Mouse (Mus musculus) hindbrain, embryonic 16.5 days (tissue): ENCODE results near the gene Lamb1. TPM values are rescaled to one million over a fixed set of nuclear protein-coding genes. Genes with fewer than 3 reads are reported as not detected.

ENCODE experiments used
- ATAC-seq: fragments of 200-750 bp; cut with Nextera tagmentation; 2 replicates; pipeline ENCODE4 v1.8.0; 2017; ENCODE audit warnings: moderate TSS enrichment, moderate library complexity
- H3K27ac ChIP-seq: fragments of 300-500 bp; sonication (generic); 2 replicates; pipeline ENCODE4 v1.5.1; 2014; ENCODE audit warnings: low read depth, mild to moderate bottlenecking, control low read depth, low read length, moderate library complexity
- H3K27me3 ChIP-seq: fragments of 300-500 bp; sonication (generic); replicated peaks from 2 replicates; pipeline ENCODE4 v1.6.1; 2014; ENCODE audit warnings: low read length; ENCODE audit not compliant: control insufficient read depth, insufficient read depth
- H3K36me3 ChIP-seq: fragments of 300-500 bp; sonication (generic); 2 replicates; pipeline ENCODE4 v1.6.1; 2014; ENCODE audit warnings: mild to moderate bottlenecking, low read length, moderate library complexity, mixed read lengths; ENCODE audit not compliant: control insufficient read depth, insufficient read depth
- H3K4me1 ChIP-seq: fragments of 300-500 bp; sonication (generic); 2 replicates; pipeline ENCODE4 v1.6.1; 2014; ENCODE audit warnings: low read depth, low read length; ENCODE audit not compliant: control insufficient read depth, insufficient read depth
- H3K4me2 ChIP-seq: fragments of 300-500 bp; sonication (generic); 2 replicates; pipeline ENCODE4 v1.6.1; 2014; ENCODE audit warnings: mild to moderate bottlenecking, low read length, control low read depth, moderate library complexity
- H3K4me3 ChIP-seq: fragments of 300-500 bp; sonication (generic); 2 replicates; pipeline ENCODE4 v1.5.1; 2014; ENCODE audit warnings: mild to moderate bottlenecking, low read length, control low read depth, moderate library complexity
- H3K9ac ChIP-seq: fragments of 300-500 bp; sonication (generic); 2 replicates; pipeline ENCODE4 v1.6.1; 2014; ENCODE audit warnings: low read depth, mild to moderate bottlenecking, control low read depth, low read length, moderate library complexity
- H3K9me3 ChIP-seq: fragments of 300-500 bp; sonication (generic); 2 replicates; pipeline ENCODE4 v1.6.1; 2014; ENCODE audit warnings: mild to moderate bottlenecking, low read length, moderate library complexity; ENCODE audit not compliant: control insufficient read depth
- WGBS: fragments of 180-500 bp; shearing (Covaris S2); extraction: QIAGEN DNeasy Blood & Tissue Kit; methylation state at CpG from one replicate; pipeline ENCODE4 v1.1.7; 2014; 5-methylcytosine and 5-hydroxymethylcytosine counted together
- polyA plus RNA-seq: library from polyadenylated mRNA; unstranded; fragments of >200 nt; fragmentation: Nextera tagmentation; extraction: Ambion mirVana; gene quantifications from 2 replicates; pipeline ENCODE4 v1.2.1, GENCODE M21; 2015

Lamb1 gene
- polyA plus RNA-seq, 1 experiment from 2014 or later, result 16.9 TPM

- under 1% methylated on average over 49 of the region's 50 CpGs for WGBS
- Histone ChIP-seq H3K27me3 (peaks cover 21% of the 10 kb centered on the region), H3K27ac (peak overlapping the region; percentile 58), H3K4me3 (peak overlapping the region; percentile 59), H3K4me2 (peak overlapping the region; percentile 97), H3K36me3 (no peaks in the 10 kb centered on the region), H3K9me3 (no peaks in the 10 kb centered on the region), H3K9ac (peak overlapping the region; percentile 66), H3K4me1 (peaks cover 8% of the 10 kb centered on the region)
- ATAC-seq, result peak; percentile 78
Measured at GRCm38 (mm10) chr12:31265722-31266431, 843 bp downstream of the Lamb1 start.

- Histone ChIP-seq H3K4me3 (peak overlapping the region; percentile 59), H3K27me3 (peaks cover 21% of the 10 kb centered on the region), H3K36me3 (no peaks in the 10 kb centered on the region), H3K27ac (no peak overlapping the region), H3K9me3 (no peaks in the 10 kb centered on the region), H3K4me1 (peaks cover 8% of the 10 kb centered on the region), H3K4me2 (peak overlapping the region; percentile 97), H3K9ac (peak overlapping the region; percentile 66; the same call in 1 of the 2 replicates)
- ATAC-seq, result no peak
- WGBS, result 8% methylated on average over 15 of the region's 15 CpGs
Measured at GRCm38 (mm10) chr12:31266686-31267085, 1.7 kb downstream of the Lamb1 start.

- H3K4me2 ChIP-seq, result peak overlapping the region; percentile 97
- no peak for ATAC-seq
Measured at GRCm38 (mm10) chr12:31267363-31267762, 2.3 kb downstream of the Lamb1 start.

GRCm38 (mm10) chr12:31268315-31268714 is 3.3 kb downstream of the Lamb1 start:
- H3K4me3 ChIP-seq, result no peak overlapping the region
- H3K36me3 ChIP-seq, result no peaks in the 10 kb centered on the region
- ATAC-seq, result no peak
- H3K27me3 ChIP-seq, result peaks cover 21% of the 10 kb centered on the region
- WGBS, result 78% methylated on average over 3 of the region's 3 CpGs
- peaks cover 8% of the 10 kb centered on the region for H3K4me1 ChIP-seq
- H3K27ac ChIP-seq, result no peak overlapping the region
- no peak overlapping the region for H3K4me2 ChIP-seq
- no peak overlapping the region for H3K9ac ChIP-seq
- no peaks in the 10 kb centered on the region for H3K9me3 ChIP-seq

More at GRCm38 (mm10) chr12:31267363-31267762, 2.3 kb downstream of the Lamb1 start:
- Histone ChIP-seq H3K36me3 (no peaks in the 10 kb centered on the region), H3K4me1 (peaks cover 8% of the 10 kb centered on the region), H3K4me3 (no peak overlapping the region), H3K9ac (no peak overlapping the region), H3K27ac (no peak overlapping the region), H3K9me3 (no peaks in the 10 kb centered on the region), H3K27me3 (peaks cover 21% of the 10 kb centered on the region)
- WGBS, result 68% methylated on average over 4 of the region's 4 CpGs

GRCm38 (mm10) chr12:31269020-31269597 is 4.1 kb downstream of the Lamb1 start:
- Histone ChIP-seq H3K27me3 (peaks cover 20% of the 10 kb centered on the region), H3K4me3 (no peak overlapping the region), H3K27ac (no peak overlapping the region), H3K9ac (no peak overlapping the region), H3K4me2 (no peak overlapping the region), H3K9me3 (no peaks in the 10 kb centered on the region), H3K36me3 (no peaks in the 10 kb centered on the region), H3K4me1 (peaks cover 8% of the 10 kb centered on the region)
- 73% methylated on average over 12 of the region's 12 CpGs for WGBS
- ATAC-seq, result no peak

- H3K4me2 ChIP-seq, result no peak overlapping the region
- H3K9me3 ChIP-seq, result no peaks in the 10 kb centered on the region
- no peak overlapping the region for H3K4me3 ChIP-seq
- H3K9ac ChIP-seq, result no peak overlapping the region
- no peaks in the 10 kb centered on the region for H3K36me3 ChIP-seq
- 92% methylated on average over 10 of the region's 10 CpGs for WGBS
- peaks cover 11% of the 10 kb centered on the region; the same call in 1 of the 2 replicates for H3K27me3 ChIP-seq
- no peak overlapping the region for H3K27ac ChIP-seq
- ATAC-seq, result no peak
- H3K4me1 ChIP-seq, result peaks cover 8% of the 10 kb centered on the region
Measured at GRCm38 (mm10) chr12:31270361-31270760, 5.3 kb downstream of the Lamb1 start.

GRCm38 (mm10) chr12:31270776-31271175 is 5.7 kb downstream of the Lamb1 start:
- H3K9ac ChIP-seq, result no peak overlapping the region
- no peak overlapping the region for H3K4me2 ChIP-seq
- WGBS, result 75% methylated on average over 5 of the region's 5 CpGs
- H3K27ac ChIP-seq, result no peak overlapping the region
- H3K27me3 ChIP-seq, result peaks cover 11% of the 10 kb centered on the region; the same call in 1 of the 2 replicates
- H3K36me3 ChIP-seq, result no peaks in the 10 kb centered on the region
- H3K4me3 ChIP-seq, result no peak overlapping the region
- peaks cover 8% of the 10 kb centered on the region for H3K4me1 ChIP-seq
- H3K9me3 ChIP-seq, result no peaks in the 10 kb centered on the region
- no peak for ATAC-seq

- no peak overlapping the region for H3K9ac ChIP-seq
- no peaks in the 10 kb centered on the region for H3K36me3 ChIP-seq
- H3K4me3 ChIP-seq, result no peak overlapping the region
- no peak overlapping the region for H3K27ac ChIP-seq
- 57% methylated on average over 16 of the region's 16 CpGs for WGBS
- H3K9me3 ChIP-seq, result no peaks in the 10 kb centered on the region
- no peak overlapping the region for H3K4me2 ChIP-seq
- peaks cover 5% of the 10 kb centered on the region for H3K4me1 ChIP-seq
- peaks cover 8% of the 10 kb centered on the region; the same call in 1 of the 2 replicates for H3K27me3 ChIP-seq
- no peak for ATAC-seq
Measured at GRCm38 (mm10) chr12:31271361-31272011, 6.5 kb downstream of the Lamb1 start.
